Mouse (Mus musculus): Measurements from ENCODE around the gene Krtap16-1. TPM values are rescaled to one million over a fixed set of nuclear protein-coding genes. Genes with fewer than 3 reads are reported as not detected.

The Krtap16-1 gene
- not detected in 2 replicates for polyA plus RNA-seq (2015; fragmentation: Nextera tagmentation; extraction: Ambion mirVana)

DNA sequence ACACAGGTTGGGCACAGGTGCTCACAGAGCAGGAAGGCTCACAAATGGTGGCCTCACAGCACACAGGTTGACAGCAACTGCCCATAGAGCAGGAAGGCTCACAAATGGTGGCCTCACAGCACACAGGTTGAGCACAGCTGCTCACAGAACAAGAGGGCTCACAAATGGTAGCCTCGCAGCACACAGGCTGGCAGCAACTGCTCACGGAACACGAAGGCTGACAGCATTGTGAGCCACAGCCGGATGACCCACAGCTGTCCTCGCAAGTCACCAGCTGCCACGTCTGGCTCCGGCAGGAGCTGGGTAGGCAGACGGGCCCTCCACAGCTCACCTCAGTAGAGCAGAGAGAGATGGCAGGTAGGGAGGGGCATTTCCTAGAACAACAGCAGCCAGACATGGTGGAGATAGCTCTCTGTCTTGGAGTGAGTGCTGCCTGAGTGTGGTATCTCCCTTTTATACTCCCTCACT lies at the start of gene Krtap16-1:
Gene Krtap16-1 (minus strand): TSS at position 418 of the 468 bp plus-strand sequence.
- WGBS, result 81% methylated on average over 8 of the region's 8 CpGs
- ATAC-seq, result no peak
- no peak within 1 kb of the TSS for H3K9ac ChIP-seq (replicated peaks)

GRCm38 (mm10) chr11:100029768-100030167 lies 43.4 kb upstream of the Krtap16-1 start, which contains the start of gene Krt33b:
Gene Krt33b, minus strand, starts transcription at chr11:100029868.
- Histone ChIP-seq H3K4me1 (replicated peaks) (0 out of 2 replicates have a peak, but pooled peaks cover 3% of the 10 kb centered on the region), H3K27me3 (no peaks in the 10 kb centered on the region), H3K9ac (replicated peaks) (no peak within 1 kb of the TSS), H3K36me3 (no peaks in the 10 kb centered on the region), H3K4me3 (replicated peaks) (no peak within 1 kb of the TSS), H3K27ac (no peak within 1 kb of the TSS), H3K9me3 (no peaks in the 10 kb centered on the region), H3K4me2 (replicated peaks) (no peak within 1 kb of the TSS)
- no peak for ATAC-seq
- 83% methylated on average over 6 of the region's 6 CpGs for WGBS

More for the DNA sequence above, at the start of gene Krtap16-1:
- Histone ChIP-seq H3K9me3 (no peaks in the 10 kb centered on the region), H3K36me3 (no peaks in the 10 kb centered on the region), H3K27ac (no peak within 1 kb of the TSS), H3K4me1 (replicated peaks) (no peaks in the 10 kb centered on the region), H3K4me2 (replicated peaks) (no peak within 1 kb of the TSS), H3K27me3 (no peaks in the 10 kb centered on the region), H3K4me3 (replicated peaks) (no peak within 1 kb of the TSS)

- no peak for ATAC-seq
- H3K9me3 ChIP-seq, result no peaks in the 10 kb centered on the region
Observed at GRCm38 (mm10) chr11:100021438-100021837, 35.0 kb upstream of the Krtap16-1 start.

GRCm38 (mm10) chr11:100019466-100019865 lies 33.1 kb upstream of the Krtap16-1 start:
- Histone ChIP-seq H3K27ac (no peak overlapping the region), H3K27me3 (no peaks in the 10 kb centered on the region), H3K9ac (replicated peaks) (no peak overlapping the region), H3K4me2 (replicated peaks) (no peak overlapping the region), H3K36me3 (no peaks in the 10 kb centered on the region), H3K9me3 (no peaks in the 10 kb centered on the region), H3K4me3 (replicated peaks) (no peak overlapping the region), H3K4me1 (replicated peaks) (no peaks in the 10 kb centered on the region)
- no peak for ATAC-seq
- WGBS, result 100% methylated on average over 1 of the region's 1 CpGs

More at GRCm38 (mm10) chr11:100021438-100021837, 35.0 kb upstream of the Krtap16-1 start:
- Histone ChIP-seq H3K27ac (no peak overlapping the region), H3K9ac (replicated peaks) (no peak overlapping the region), H3K4me1 (replicated peaks) (0 out of 2 replicates have a peak, but pooled peaks cover 3% of the 10 kb centered on the region), H3K27me3 (no peaks in the 10 kb centered on the region), H3K4me3 (replicated peaks) (no peak overlapping the region), H3K4me2 (replicated peaks) (no peak overlapping the region), H3K36me3 (no peaks in the 10 kb centered on the region)
- 82% methylated on average over 5 of the region's 5 CpGs for WGBS

- Histone ChIP-seq H3K4me3 (replicated peaks) (no peak within 1 kb of the TSS), H3K9me3 (no peaks in the 10 kb centered on the region), H3K9ac (replicated peaks) (no peak within 1 kb of the TSS), H3K36me3 (no peaks in the 10 kb centered on the region), H3K4me2 (replicated peaks) (no peak within 1 kb of the TSS), H3K27me3 (no peaks in the 10 kb centered on the region), H3K4me1 (replicated peaks) (no peaks in the 10 kb centered on the region), H3K27ac (no peak within 1 kb of the TSS)
- no peak for ATAC-seq
- 87% methylated on average over 4 of the region's 4 CpGs for WGBS
Observed at GRCm38 (mm10) chr11:100016112-100016511, 29.7 kb upstream of the Krtap16-1 start, which contains the start of gene Krt33a. Gene Krt33a, minus strand, starts transcription at chr11:100016212.

DNA sequence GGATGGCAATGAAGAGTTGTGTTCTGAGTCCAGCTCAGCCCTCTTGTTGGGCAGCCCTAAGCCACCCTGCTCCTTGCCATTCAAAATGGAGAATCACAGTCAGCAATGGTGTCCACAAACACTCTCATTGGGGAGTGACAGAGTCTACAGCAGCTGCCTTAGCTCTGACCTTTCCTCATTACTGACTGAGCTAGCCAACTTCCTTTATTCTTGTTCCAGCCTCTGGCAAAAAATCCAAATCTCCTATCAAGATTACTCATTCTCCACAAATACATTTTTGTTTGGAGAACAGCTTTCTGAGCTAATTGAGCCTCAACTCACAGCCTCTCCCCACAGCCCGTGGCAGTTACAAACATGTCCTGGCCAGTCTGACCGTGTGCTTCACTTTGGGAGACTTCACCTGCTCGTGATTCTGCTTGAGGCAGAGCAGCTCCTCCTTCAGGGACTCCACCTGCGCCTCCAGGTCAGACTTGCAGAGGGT lies 27.3 kb upstream of the Krtap16-1 start:
- Histone ChIP-seq H3K27me3 (no peaks in the 10 kb centered on the region), H3K9ac (replicated peaks) (no peak overlapping the region), H3K27ac (no peak overlapping the region), H3K36me3 (no peaks in the 10 kb centered on the region), H3K9me3 (no peaks in the 10 kb centered on the region), H3K4me1 (replicated peaks) (no peaks in the 10 kb centered on the region), H3K4me3 (replicated peaks) (no peak overlapping the region), H3K4me2 (replicated peaks) (no peak overlapping the region)
- no peak for ATAC-seq
- 81% methylated on average over 4 of the region's 4 CpGs for WGBS

DNA sequence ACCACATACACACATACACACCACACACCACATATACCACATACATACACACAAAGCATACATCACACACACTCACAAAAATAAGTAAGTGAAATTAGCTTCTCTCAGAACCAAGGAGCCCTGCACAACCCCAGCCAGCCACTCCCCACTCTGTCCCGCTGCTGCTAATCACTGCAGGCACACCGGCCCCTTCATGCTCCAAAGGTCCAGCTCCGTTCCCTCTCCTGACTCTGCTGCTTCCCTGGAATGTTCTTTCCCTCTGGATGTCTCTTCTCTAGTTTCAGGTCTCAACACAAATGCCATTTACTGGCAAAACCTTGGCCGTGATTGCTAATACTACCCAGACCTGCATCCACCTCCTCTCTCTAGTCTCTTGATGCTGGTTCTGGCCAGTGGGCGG lies 24.3 kb upstream of the Krtap16-1 start:
- Histone ChIP-seq H3K27ac (no peak overlapping the region), H3K4me2 (replicated peaks) (no peak overlapping the region), H3K4me3 (replicated peaks) (no peak overlapping the region), H3K4me1 (replicated peaks) (no peaks in the 10 kb centered on the region), H3K36me3 (no peaks in the 10 kb centered on the region), H3K9ac (replicated peaks) (no peak overlapping the region), H3K9me3 (no peaks in the 10 kb centered on the region), H3K27me3 (no peaks in the 10 kb centered on the region)
- 85% methylated on average over 5 of the region's 5 CpGs for WGBS
- no peak for ATAC-seq

- no peaks in the 10 kb centered on the region for H3K4me1 ChIP-seq (replicated peaks)
- 84% methylated on average over 5 of the region's 5 CpGs for WGBS
- H3K4me3 ChIP-seq (replicated peaks), result no peak overlapping the region
- H3K27ac ChIP-seq, result no peak overlapping the region
- no peak overlapping the region for H3K4me2 ChIP-seq (replicated peaks)
- no peaks in the 10 kb centered on the region for H3K27me3 ChIP-seq
- H3K9me3 ChIP-seq, result no peaks in the 10 kb centered on the region
- no peak overlapping the region for H3K9ac ChIP-seq (replicated peaks)
- no peak for ATAC-seq
- no peaks in the 10 kb centered on the region for H3K36me3 ChIP-seq
Observed at GRCm38 (mm10) chr11:100008336-100008735, 21.9 kb upstream of the Krtap16-1 start.

- no peak for ATAC-seq
- Histone ChIP-seq H3K4me1 (replicated peaks) (no peaks in the 10 kb centered on the region), H3K9me3 (no peaks in the 10 kb centered on the region), H3K27me3 (no peaks in the 10 kb centered on the region), H3K4me3 (replicated peaks) (no peak overlapping the region), H3K36me3 (no peaks in the 10 kb centered on the region), H3K4me2 (replicated peaks) (no peak overlapping the region), H3K27ac (no peak overlapping the region), H3K9ac (replicated peaks) (no peak overlapping the region)
- 53% methylated on average over 3 of the region's 3 CpGs for WGBS
Observed at GRCm38 (mm10) chr11:100006624-100007023, 20.2 kb upstream of the Krtap16-1 start.

DNA sequence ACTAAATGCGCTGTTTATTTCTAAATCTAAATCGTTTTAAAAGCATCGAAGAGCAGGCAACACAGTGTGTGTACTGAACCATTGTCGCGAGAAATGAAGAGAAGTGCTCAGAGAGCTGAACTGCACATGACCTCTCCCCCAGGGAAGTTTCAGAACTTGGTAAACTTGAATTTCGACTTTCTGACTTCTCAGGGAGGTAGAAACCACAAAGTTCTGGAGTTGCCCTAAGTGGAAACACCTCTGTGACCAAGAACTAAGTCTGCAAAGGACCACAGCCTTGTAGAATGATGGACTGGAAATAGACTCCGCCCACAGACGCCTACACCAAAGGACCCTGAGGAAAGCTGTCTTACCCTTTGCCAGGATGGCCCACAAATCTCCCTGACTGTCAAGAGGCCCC lies 19.5 kb upstream of the Krtap16-1 start:
- no peak for ATAC-seq
- WGBS, result 92% methylated on average over 8 of the region's 8 CpGs
- no peak overlapping the region for H3K4me2 ChIP-seq (replicated peaks)

GRCm38 (mm10) chr11:100004846-100005245 lies 18.4 kb upstream of the Krtap16-1 start:
- H3K4me1 ChIP-seq (replicated peaks), result no peaks in the 10 kb centered on the region
- H3K36me3 ChIP-seq, result no peaks in the 10 kb centered on the region
- H3K4me2 ChIP-seq (replicated peaks), result no peak overlapping the region
- 30% methylated on average over 6 of the region's 6 CpGs for WGBS
- no peaks in the 10 kb centered on the region for H3K27me3 ChIP-seq
- no peaks in the 10 kb centered on the region for H3K9me3 ChIP-seq
- H3K9ac ChIP-seq (replicated peaks), result no peak overlapping the region
- no peak for ATAC-seq
- no peak overlapping the region for H3K27ac ChIP-seq
- no peak overlapping the region for H3K4me3 ChIP-seq (replicated peaks)

More for the DNA sequence above, 19.5 kb upstream of the Krtap16-1 start:
- Histone ChIP-seq H3K27me3 (no peaks in the 10 kb centered on the region), H3K9me3 (no peaks in the 10 kb centered on the region), H3K4me3 (replicated peaks) (no peak overlapping the region), H3K4me1 (replicated peaks) (no peaks in the 10 kb centered on the region), H3K36me3 (no peaks in the 10 kb centered on the region), H3K27ac (no peak overlapping the region), H3K9ac (replicated peaks) (no peak overlapping the region)

GRCm38 (mm10) chr11:99999091-99999490 lies 12.7 kb upstream of the Krtap16-1 start:
- H3K27me3 ChIP-seq, result no peaks in the 10 kb centered on the region
- no peak overlapping the region for H3K4me2 ChIP-seq (replicated peaks)
- ATAC-seq, result no peak
- H3K36me3 ChIP-seq, result no peaks in the 10 kb centered on the region
- no peak overlapping the region for H3K9ac ChIP-seq (replicated peaks)
- H3K4me1 ChIP-seq (replicated peaks), result no peaks in the 10 kb centered on the region
- no peak overlapping the region for H3K27ac ChIP-seq
- H3K9me3 ChIP-seq, result no peaks in the 10 kb centered on the region
- WGBS, result 91% methylated on average over 7 of the region's 7 CpGs
- no peak overlapping the region for H3K4me3 ChIP-seq (replicated peaks)

DNA sequence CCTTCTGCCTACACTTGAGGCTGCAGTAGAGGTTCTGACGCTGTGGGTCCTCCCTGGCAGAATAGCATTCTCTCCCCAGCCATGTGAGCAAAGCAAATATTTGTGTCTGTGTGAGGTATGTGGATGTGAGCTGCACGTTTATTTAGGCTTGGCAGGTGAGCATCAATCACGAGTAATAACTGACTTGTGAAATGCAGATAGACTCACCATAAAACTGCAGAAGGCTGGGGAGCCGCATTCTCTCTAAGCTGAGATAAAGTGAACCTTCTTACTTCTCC lies 7.9 kb upstream of the Krtap16-1 start:
- no peaks in the 10 kb centered on the region for H3K27me3 ChIP-seq
- 0 out of 2 replicates have a peak, but pooled peaks cover 3% of the 10 kb centered on the region for H3K4me1 ChIP-seq (replicated peaks)
- H3K27ac ChIP-seq, result no peak overlapping the region
- no peak overlapping the region for H3K4me2 ChIP-seq (replicated peaks)
- no peaks in the 10 kb centered on the region for H3K9me3 ChIP-seq
- H3K36me3 ChIP-seq, result no peaks in the 10 kb centered on the region
- H3K4me3 ChIP-seq (replicated peaks), result no peak overlapping the region
- ATAC-seq, result no peak
- 78% methylated on average over 4 of the region's 4 CpGs for WGBS
- no peak overlapping the region for H3K9ac ChIP-seq (replicated peaks)

Data from midbrain, embryonic 13.5 days (tissue).